Mouse (Mus musculus) bone marrow macrophage, adult 2 months (primary cell): ENCODE data around the gene H2al1k.

Experiments
- CTCF ChIP-seq: IDR thresholded peaks from 2 replicates; pipeline ENCODE4 v1.5.1; 2012; ENCODE audit warnings: low read depth, mild to moderate bottlenecking, low read length, moderate library complexity
- POLR2A ChIP-seq: IDR thresholded peaks from 2 replicates; pipeline ENCODE4 v1.6.1; 2012; ENCODE audit warnings: mild to moderate bottlenecking, low read depth, low read length, borderline replicate concordance

DNA sequence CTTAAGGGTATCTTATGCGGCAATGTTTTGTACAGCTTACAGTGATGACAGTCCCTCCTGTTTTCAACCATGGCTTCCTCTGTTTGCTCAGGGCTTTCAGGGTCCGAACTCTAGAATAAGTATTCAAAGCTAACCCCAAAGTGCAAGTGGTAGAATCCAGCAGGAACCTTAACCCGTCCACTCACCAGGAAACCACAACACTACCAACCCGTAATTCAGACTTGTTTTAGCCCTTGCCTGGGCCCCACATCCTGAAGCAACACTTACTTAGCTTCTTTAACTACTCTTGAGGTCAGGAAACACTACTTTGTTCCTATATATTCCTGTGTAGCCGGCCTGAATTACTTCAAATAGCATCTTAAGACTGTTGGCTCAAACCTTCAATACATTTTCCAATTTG, 47.6 kb upstream of the H2al1k start:
- no peak for TF ChIP-seq CTCF
- TF ChIP-seq POLR2A = no peak
